Mouse (Mus musculus): ENCODE data around the gene Cobl.

Cobl gene

DNA sequence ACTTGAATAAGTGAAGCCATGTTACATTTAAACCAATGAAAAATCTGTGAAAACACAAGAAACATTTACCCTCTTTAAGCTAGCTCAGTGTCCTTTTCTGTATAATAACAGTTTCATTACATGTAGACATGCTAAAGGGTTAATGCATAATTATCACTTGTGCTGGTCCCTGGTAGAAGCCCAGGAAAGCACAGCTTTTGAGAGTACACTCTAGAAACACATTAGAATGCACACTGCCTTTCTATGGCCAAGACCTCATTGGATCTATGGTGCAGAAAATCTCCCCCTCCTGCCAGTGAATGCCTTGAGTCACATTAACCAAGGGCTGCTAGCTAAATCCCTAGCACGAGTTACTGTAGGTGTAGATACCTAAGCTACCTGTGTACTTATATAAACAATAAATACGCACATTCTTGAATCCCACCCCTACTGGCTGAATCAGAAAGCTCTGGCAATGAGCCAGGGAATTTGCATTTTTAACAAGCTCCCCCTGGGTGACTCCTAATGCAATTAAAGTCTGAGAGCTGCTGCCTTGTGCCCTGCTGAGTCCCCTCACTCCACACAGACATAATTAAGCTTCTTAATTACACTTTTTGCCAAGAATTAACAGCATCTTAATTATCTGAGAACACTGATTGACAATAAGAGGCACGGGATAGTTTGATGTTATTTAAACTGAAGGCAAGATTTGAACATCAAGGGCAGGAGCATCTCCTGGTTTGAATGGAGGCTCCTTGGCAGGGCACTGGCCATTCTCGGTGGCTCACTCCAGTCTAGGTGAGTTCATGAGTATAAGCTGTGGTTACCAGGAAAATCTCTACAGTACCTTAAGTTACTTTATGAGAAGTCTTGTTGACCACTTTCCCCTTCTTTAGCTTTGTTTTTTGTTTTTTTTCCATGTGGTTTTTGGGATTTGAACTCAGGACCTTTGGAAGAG lies 244.9 kb downstream of the Cobl start:
- DNase-seq (ENCODE audit: low spot score), result no peak

GRCm38 (mm10) chr11:12216897-12217296 lies 247.9 kb downstream of the Cobl start:
- no peak for DNase-seq (ENCODE audit: low spot score)

DNA sequence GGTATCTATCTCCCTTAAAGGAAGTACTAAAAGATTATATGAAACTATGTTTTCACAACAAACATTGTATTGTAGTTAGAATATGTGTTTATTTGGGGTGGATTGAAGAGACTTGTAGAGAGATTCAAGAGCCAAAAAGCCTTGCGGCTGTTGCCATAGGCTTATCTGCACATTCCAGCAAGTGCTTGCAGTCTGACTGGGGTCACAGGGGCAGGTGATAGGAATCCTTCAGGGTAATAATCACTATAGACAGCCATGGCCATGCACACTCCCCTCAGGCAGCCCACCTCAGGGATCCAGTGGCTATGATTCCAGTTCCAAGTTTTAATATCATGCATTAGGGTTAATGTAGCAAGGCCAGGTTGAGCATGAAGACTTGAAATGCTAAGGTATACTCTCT lies 249.2 kb downstream of the Cobl start:
- DNase-seq (ENCODE audit: low spot score), result no peak

DNA sequence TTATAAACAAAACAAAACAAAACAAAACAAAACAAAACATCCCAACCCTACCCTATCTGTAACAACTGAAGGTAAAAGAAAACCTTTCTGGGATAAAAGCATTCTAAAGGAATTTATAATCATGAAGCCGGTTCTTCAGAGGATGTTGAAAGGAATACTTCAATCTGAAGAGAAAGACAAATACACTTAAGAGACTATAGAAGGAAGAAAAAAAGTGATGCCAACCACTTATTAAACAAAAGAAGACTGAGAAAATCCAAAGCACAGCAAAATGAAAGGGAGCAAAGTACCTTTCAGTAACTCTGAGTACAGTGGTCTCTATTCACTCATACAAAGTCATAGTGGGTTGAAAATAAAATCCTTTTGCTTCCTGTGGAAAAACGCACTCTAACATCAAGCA lies 256.2 kb downstream of the Cobl start:
- no peak for DNase-seq (ENCODE audit: low spot score)

DNA sequence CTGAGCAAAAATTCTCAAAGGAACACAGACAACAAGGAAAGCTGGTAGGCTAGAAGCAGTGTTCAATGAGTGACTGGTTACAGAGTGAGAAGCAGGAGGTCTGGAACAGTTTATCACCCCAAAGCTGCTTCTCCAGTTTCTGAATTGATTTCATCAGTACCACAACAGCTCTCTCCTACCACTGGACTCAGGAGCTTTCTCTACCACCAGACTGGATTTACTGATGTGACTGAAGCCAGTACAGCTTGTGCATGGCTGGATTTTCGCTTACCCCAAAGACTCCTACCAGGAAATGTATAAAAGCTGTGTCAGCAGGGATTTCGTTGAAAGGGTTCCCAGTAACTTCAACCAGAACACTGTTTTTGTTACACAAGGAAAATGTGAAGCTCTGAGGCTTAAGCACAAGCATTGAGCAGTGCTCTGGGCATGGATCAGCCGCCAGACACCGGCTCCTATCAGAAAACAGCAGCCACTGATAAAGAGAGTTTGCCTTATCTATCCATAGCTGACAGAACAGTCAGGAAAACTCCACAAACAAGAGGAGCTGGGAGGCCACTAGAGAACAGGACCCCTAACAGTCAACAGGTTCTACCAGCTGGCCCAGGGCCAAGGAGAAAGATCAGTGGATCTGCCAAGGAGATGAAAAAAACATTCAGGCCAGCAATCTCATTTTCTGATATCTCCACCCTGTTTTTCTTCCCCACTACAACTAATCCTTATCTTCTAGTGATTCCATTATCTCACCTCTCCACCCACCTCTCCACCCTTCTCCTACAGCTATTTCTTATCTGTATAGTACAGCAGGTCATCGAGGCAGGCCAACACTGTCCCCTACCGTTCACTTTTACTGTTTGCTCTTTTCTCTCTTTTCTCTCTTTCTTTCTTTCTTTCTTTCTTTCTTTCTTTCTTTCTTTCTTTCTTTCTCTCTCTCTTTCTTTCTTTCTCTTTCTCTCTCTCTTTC lies 259.3 kb downstream of the Cobl start:
- no peak for DNase-seq (ENCODE audit: low spot score)

GRCm38 (mm10) chr11:12199441-12199840 lies 265.3 kb downstream of the Cobl start:
- DNase-seq (ENCODE audit: low spot score), result no peak

GRCm38 (mm10) chr11:12198700-12199349 lies 265.9 kb downstream of the Cobl start:
- no peak for DNase-seq (ENCODE audit: low spot score)

GRCm38 (mm10) chr11:12198017-12198416 lies 266.7 kb downstream of the Cobl start:
- DNase-seq (ENCODE audit: low spot score), result no peak

GRCm38 (mm10) chr11:12197542-12197941 lies 267.2 kb downstream of the Cobl start:
- DNase-seq (ENCODE audit: low spot score), result no peak

- DNase-seq (ENCODE audit: low spot score), result no peak
Observed at GRCm38 (mm10) chr11:12195390-12195789, 269.4 kb downstream of the Cobl start.

- no peak for DNase-seq (ENCODE audit: low spot score)
Observed at GRCm38 (mm10) chr11:12193369-12193768, 271.4 kb downstream of the Cobl start.

DNA sequence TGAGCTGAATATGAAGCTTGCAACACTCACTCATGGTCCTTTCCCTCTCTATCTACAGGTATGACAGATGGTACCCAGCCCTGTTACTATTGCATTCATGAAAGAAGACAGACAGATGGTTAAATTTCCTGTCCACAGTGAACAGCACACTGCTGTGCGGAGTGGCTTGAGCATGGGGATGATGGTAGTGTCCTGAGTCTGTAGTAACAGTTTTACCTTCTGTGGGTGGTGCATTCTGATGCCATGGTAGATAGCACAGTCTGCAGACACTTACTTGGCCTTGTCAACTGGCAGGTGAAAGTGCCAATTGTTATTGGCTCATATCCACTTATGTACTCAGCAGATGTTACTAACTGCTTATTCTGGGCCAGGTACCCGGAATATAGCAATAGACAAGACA lies 273.4 kb downstream of the Cobl start:
- DNase-seq (ENCODE audit: low spot score), result no peak

GRCm38 (mm10) chr11:12190417-12190816 lies 274.3 kb downstream of the Cobl start:
- DNase-seq (ENCODE audit: low spot score), result no peak

Measured in testis, postnatal 14 days (tissue).